Mouse (Mus musculus) CH12.LX (cell line): ENCODE measurements at regions not wholly inside any gene's neighbourhood (a gene's known extent, or its start where the extent isn't known, plus 50 kb on each side); places are given as distances from the start of the nearest gene placed in this dataset.

ENCODE experiments used
- BHLHE40 ChIP-seq: IDR thresholded peaks from 2 replicates; pipeline ENCODE4 v1.6.1; 2011; ENCODE audit warnings: mild to moderate bottlenecking, low read depth, low read length, improper control_type of control experiment
- CTCF ChIP-seq, 2 experiments: IDR thresholded peaks in 1 of 2; conservative IDR thresholded peaks in 1 of 2; 2 replicates each; pipeline ENCODE4 v1.5.1; 2011 to 2012; ENCODE audit warnings: low read depth in 2 of 2, low read length in 2 of 2, improper control_type of control experiment in 1 of 2, inconsistent platforms in 1 of 2, mild to moderate bottlenecking in 1 of 2, moderate library complexity in 1 of 2
- EP300 ChIP-seq: IDR thresholded peaks from 2 replicates; pipeline ENCODE4 v1.6.1; 2011; ENCODE audit warnings: low read length, improper control_type of control experiment
- HCFC1 ChIP-seq: IDR thresholded peaks from 2 replicates; pipeline ENCODE4 v1.6.1; 2012; ENCODE audit warnings: low read depth, mild to moderate bottlenecking, inconsistent platforms, low read length, improper control_type of control experiment
- JUND ChIP-seq: conservative IDR thresholded peaks from 2 replicates; pipeline ENCODE4 v1.6.1; 2011; ENCODE audit warnings: low read depth, low read length, improper control_type of control experiment
- KAT2A ChIP-seq: IDR thresholded peaks from 2 replicates; pipeline ENCODE4 v1.6.1; 2012; ENCODE audit warnings: low read length, improper control_type of control experiment, inconsistent platforms; ENCODE audit not compliant: insufficient replicate concordance
- MXI1 ChIP-seq: IDR thresholded peaks from 2 replicates; pipeline ENCODE4 v1.6.1; 2011; ENCODE audit warnings: mild to moderate bottlenecking, low read depth, low read length, improper control_type of control experiment
- TCF12 ChIP-seq: IDR thresholded peaks from 2 replicates; pipeline ENCODE4 v1.6.1; 2014; ENCODE audit warnings: low read depth, mild to moderate bottlenecking, inconsistent platforms, low read length, improper control_type of control experiment
- USF1 ChIP-seq: IDR thresholded peaks from 2 replicates; pipeline ENCODE4 v1.6.1; 2014; ENCODE audit warnings: low read depth, mild to moderate bottlenecking, inconsistent platforms, low read length, improper control_type of control experiment
- ZC3H11A ChIP-seq: IDR thresholded peaks from 2 replicates; pipeline ENCODE4 v1.6.1; 2012; ENCODE audit warnings: low read depth, mild to moderate bottlenecking, inconsistent platforms, low read length, improper control_type of control experiment

- TF ChIP-seq HCFC1 (no peak), MXI1 (no peak), ZC3H11A (no peak), BHLHE40 (no peak), KAT2A (no peak), EP300 (no peak), CTCF (conservative IDR thresholded peaks at IDR 0.05 in 1 of 2, IDR thresholded peaks at IDR 0.05 in 1 of 2; ENCODE audit: low read depth in 2 of 2, low read length in 2 of 2) (no peak), JUND (no peak), TCF12 (no peak), USF1 (no peak)
Observed at GRCm38 (mm10) chr14:76309606-76310005, 105.2 kb upstream of the Tsc22d1 start.
